Mouse (Mus musculus): ENCODE data around the gene Aars2. TPM values are rescaled to one million over a fixed set of nuclear protein-coding genes. Genes with fewer than 3 reads are reported as not detected.
A peak's percentile ranks its signal among the peaks of the same experiment; 100 is the strongest.

The Aars2 gene
- polyA plus RNA-seq, 1 experiment from 2014 or later, result 25.2 TPM

DNA sequence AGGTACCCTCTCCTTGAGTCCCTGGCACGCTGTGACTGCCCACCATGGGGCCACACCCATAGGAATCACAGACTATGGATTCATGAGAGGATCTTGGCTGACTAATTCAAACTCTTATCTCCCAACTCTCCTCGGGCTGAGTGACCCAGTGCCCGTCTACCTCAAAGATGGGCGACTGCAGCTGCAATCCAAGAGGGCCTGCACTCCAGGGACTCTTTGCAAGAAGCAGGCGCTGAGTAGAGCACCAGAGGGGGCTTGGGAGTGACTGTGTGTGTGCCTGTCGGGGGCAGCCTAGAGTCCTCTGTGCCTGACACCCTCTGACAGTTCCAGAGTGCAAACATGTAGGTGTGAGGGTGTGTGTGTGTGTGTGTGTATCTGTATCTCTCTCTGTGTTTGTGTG is 35.5 kb downstream of the Aars2 start:
- Histone ChIP-seq H3K4me2 (ENCODE audit: low read depth, low read length, severe bottlenecking) (no peak overlapping the region), H3K4me3 (ENCODE audit: low read depth, low read length) (no peak overlapping the region), H3K4me1 (replicated peaks; ENCODE audit: control insufficient read depth, insufficient read depth, low read length) (peaks cover 21% of the 10 kb centered on the region), H3K9me3 (ENCODE audit: control insufficient read depth, low read length) (no peaks in the 10 kb centered on the region), H3K27me3 (ENCODE audit: control insufficient read depth, insufficient read depth, low read length) (peaks cover 40% of the 10 kb centered on the region), H3K27ac (ENCODE audit: low read depth, low read length) (no peak overlapping the region), H3K36me3 (ENCODE audit: control insufficient read depth, insufficient read depth, low read length) (no peaks in the 10 kb centered on the region), H3K9ac (ENCODE audit: low read length) (no peak overlapping the region)
- DNase-seq (ENCODE audit: low spot score) (no peak), ATAC-seq (replicated peaks; ENCODE audit: low FRiP score) (no peak)
- WGBS, result 41% methylated on average over 6 of the region's 6 CpGs

DNA sequence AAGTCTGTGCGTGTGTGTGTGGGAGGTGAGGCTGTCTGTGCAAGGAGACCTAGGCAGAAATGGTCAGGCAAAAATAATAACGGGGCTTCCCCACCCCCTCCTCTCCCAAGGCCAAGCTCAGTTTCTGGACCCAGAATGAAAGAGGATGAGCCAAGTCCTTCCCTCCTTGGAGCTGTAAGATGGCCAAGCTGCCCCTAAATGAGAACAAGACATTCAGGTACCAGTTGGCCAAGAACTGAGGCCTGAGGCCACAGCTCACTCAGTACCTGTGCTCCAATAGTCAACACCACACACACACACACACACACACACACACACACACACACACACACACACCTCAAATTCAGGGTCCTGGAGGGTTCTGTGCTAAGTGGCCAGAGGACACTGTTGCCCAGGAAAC is 36.1 kb downstream of the Aars2 start:
- Histone ChIP-seq H3K27me3 (ENCODE audit: control insufficient read depth, insufficient read depth, low read length) (peaks cover 46% of the 10 kb centered on the region), H3K4me2 (ENCODE audit: low read depth, low read length, severe bottlenecking) (no peak overlapping the region), H3K4me3 (ENCODE audit: low read depth, low read length) (no peak overlapping the region), H3K36me3 (ENCODE audit: control insufficient read depth, insufficient read depth, low read length) (no peaks in the 10 kb centered on the region), H3K9me3 (ENCODE audit: control insufficient read depth, low read length) (no peaks in the 10 kb centered on the region), H3K27ac (ENCODE audit: low read depth, low read length) (no peak overlapping the region), H3K9ac (ENCODE audit: low read length) (no peak overlapping the region), H3K4me1 (replicated peaks; ENCODE audit: control insufficient read depth, insufficient read depth, low read length) (peaks cover 21% of the 10 kb centered on the region)
- DNase-seq (ENCODE audit: low spot score) (no peak), ATAC-seq (replicated peaks; ENCODE audit: low FRiP score) (no peak)
- whole genome bisulfite sequencing, result 81% methylated on average over 2 of the region's 2 CpGs

DNA sequence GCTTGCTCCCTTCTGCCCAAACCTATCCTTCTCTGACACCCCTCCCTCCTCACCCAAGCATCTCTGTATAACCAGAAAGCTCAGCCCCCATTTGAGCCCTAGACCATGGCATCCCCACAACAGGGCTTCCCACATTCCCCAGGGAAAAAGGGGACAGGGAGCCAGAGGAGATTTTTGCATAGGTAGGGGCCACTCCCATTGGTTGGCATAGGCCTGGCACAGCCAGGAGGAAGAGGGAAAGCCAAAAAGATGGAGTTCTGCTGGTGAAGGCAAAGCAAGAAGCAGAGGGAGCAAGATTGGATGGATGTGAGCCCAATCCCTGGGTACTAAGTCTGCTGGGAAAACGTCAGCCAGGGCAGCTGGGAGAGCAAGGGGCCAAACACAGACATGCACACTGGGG is 36.5 kb downstream of the Aars2 start:
- H3K4me1 ChIP-seq (replicated peaks; ENCODE audit: control insufficient read depth, insufficient read depth, low read length), result peaks cover 21% of the 10 kb centered on the region
- 30% methylated on average over 1 of the region's 1 CpGs for WGBS
- H3K9ac ChIP-seq (ENCODE audit: low read length), result no peak overlapping the region
- H3K27me3 ChIP-seq (ENCODE audit: control insufficient read depth, insufficient read depth, low read length), result peaks cover 47% of the 10 kb centered on the region
- DNase-seq (ENCODE audit: low spot score), result no peak
- no peaks in the 10 kb centered on the region for H3K36me3 ChIP-seq (ENCODE audit: control insufficient read depth, insufficient read depth, low read length)
- no peak overlapping the region for H3K27ac ChIP-seq (ENCODE audit: low read depth, low read length)
- ATAC-seq (replicated peaks; ENCODE audit: low FRiP score), result no peak
- no peaks in the 10 kb centered on the region for H3K9me3 ChIP-seq (ENCODE audit: control insufficient read depth, low read length)
- H3K4me3 ChIP-seq (ENCODE audit: low read depth, low read length), result no peak overlapping the region
- H3K4me2 ChIP-seq (ENCODE audit: low read depth, low read length, severe bottlenecking), result no peak overlapping the region

DNA sequence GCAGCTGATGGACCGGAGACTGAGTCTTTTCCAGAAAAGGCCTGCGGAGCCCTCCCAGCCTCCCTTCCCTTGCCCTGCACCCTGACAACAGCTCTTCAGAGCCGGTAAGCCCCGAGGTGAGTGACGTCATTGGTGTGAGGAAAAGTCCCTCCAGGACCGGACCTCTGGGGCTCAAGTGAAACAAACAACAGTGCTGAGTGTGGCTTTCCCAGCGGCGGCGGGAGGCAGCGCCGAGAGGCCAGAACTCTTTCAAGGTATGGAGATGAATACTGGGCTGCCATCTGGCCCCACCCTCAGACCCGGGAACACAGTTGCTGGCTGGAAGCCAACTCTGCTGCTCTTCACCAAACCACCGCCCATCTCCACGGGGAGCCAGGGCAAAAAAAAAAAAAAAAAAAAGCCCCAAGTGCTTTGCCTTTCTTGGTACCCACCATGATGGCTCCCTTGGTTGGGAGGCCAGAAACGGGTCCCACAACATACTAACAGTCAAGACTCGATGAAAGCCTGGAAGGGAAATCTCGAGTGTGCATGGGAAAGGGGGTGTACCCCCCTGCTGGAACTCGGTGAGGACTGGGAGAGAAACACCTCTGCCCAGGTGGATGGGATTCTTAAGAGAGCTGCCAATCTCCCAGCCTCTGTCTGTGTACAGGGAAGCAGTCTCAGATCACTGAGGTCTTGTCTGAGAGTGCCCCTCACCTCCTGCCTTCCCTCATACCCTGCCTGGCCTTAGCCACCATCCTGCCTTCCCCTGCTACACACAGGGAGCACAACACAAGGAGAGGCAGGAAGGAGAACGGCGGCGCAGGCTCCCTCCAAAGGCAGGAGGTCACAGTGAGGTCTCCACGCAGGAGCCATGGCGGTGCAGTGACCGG is 37.6 kb downstream of the Aars2 start:
- no peaks in the 10 kb centered on the region for H3K9me3 ChIP-seq (ENCODE audit: control insufficient read depth, low read length)
- peak overlapping the region; percentile 13; the same call in 1 of the 2 replicates for H3K4me3 ChIP-seq (ENCODE audit: low read depth, low read length)
- H3K27ac ChIP-seq (ENCODE audit: low read depth, low read length), result no peak overlapping the region
- H3K27me3 ChIP-seq (ENCODE audit: control insufficient read depth, insufficient read depth, low read length), result peaks cover 47% of the 10 kb centered on the region
- WGBS, result 5% methylated on average over 24 of the region's 24 CpGs
- DNase-seq (ENCODE audit: low spot score) (peak; percentile 75), ATAC-seq (replicated peaks; ENCODE audit: low FRiP score) (peak; percentile 19; the same call in 1 of the 2 replicates)
- H3K9ac ChIP-seq (ENCODE audit: low read length), result peak overlapping the region; percentile 39
- H3K4me1 ChIP-seq (replicated peaks; ENCODE audit: control insufficient read depth, insufficient read depth, low read length), result peaks cover 21% of the 10 kb centered on the region
- H3K36me3 ChIP-seq (ENCODE audit: control insufficient read depth, insufficient read depth, low read length), result no peaks in the 10 kb centered on the region
- H3K4me2 ChIP-seq (ENCODE audit: low read depth, low read length, severe bottlenecking), result peak overlapping the region; percentile 42; the same call in 1 of the 2 replicates

DNA sequence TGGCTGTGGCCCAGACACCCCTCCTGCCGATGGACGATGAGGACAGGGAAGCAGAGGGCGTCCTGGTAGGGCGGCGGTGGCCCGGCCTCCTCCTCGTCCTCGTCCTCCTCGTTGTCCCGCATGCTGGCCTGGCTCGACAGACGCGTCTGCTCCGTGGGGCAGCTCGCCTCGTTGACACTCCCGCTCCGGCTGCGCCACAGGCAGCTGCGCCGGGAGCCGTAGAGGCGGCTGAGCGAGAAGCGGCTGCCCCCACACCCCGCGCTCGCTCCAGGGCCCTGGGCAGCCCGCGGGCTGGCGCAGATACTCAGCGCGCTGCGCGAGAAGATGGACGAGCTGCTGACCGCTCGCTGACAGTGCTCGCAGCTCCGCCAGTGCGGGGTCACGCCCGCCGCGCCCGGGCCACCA is 38.2 kb downstream of the Aars2 start:
- no peaks in the 10 kb centered on the region for H3K36me3 ChIP-seq (ENCODE audit: control insufficient read depth, insufficient read depth, low read length)
- peak overlapping the region; percentile 13; the same call in 1 of the 2 replicates for H3K4me3 ChIP-seq (ENCODE audit: low read depth, low read length)
- ATAC-seq (replicated peaks; ENCODE audit: low FRiP score) (no peak), DNase-seq (ENCODE audit: low spot score) (no peak)
- H3K4me2 ChIP-seq (ENCODE audit: low read depth, low read length, severe bottlenecking), result peak overlapping the region; percentile 42
- H3K9me3 ChIP-seq (ENCODE audit: control insufficient read depth, low read length), result no peaks in the 10 kb centered on the region
- 2% methylated on average over 46 of the region's 46 CpGs for WGBS
- H3K27ac ChIP-seq (ENCODE audit: low read depth, low read length), result no peak overlapping the region
- peaks cover 21% of the 10 kb centered on the region for H3K4me1 ChIP-seq (replicated peaks; ENCODE audit: control insufficient read depth, insufficient read depth, low read length)
- H3K27me3 ChIP-seq (ENCODE audit: control insufficient read depth, insufficient read depth, low read length), result peaks cover 45% of the 10 kb centered on the region
- peak overlapping the region; percentile 23 for H3K9ac ChIP-seq (ENCODE audit: low read length)

DNA sequence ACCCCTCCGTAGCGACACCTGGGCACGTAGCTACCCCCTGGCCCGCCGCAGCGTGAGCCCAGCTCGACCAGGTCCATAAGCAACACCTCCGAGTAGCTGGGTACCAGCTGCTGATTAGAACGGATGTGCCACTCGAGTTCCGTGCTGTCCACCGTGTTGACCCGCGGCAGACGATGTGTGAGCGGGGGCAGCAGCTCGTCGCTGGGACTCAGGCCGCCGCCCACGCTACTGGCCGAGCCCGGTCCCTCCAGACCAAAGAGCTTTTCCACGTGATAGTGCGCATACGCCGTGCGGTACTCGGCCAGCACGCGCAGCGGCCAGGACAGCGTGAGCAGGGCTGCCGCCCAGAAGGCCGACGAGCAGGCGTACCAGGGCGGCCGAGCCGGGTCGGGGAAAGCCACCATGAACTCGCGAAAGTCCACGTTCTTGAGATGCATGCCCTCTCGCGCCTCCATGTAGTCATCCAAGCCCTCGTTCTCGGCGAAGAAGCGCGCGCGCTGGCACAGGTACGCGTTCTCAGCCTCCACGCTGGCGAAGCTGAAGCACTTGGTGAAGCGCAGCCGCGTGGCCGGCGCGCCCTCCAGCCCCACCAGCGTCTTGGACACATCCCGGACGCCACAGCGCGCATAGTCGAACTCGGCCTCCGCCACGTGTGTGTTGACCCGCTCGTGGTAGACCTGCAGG is 38.8 kb downstream of the Aars2 start:
- Histone ChIP-seq H3K9me3 (ENCODE audit: control insufficient read depth, low read length) (no peaks in the 10 kb centered on the region), H3K4me3 (ENCODE audit: low read depth, low read length) (peak overlapping the region; percentile 13), H3K27ac (ENCODE audit: low read depth, low read length) (no peak overlapping the region), H3K4me1 (replicated peaks; ENCODE audit: control insufficient read depth, insufficient read depth, low read length) (peaks cover 23% of the 10 kb centered on the region), H3K4me2 (ENCODE audit: low read depth, low read length, severe bottlenecking) (peak overlapping the region; percentile 42), H3K36me3 (ENCODE audit: control insufficient read depth, insufficient read depth, low read length) (no peaks in the 10 kb centered on the region), H3K9ac (ENCODE audit: low read length) (peak overlapping the region; percentile 23), H3K27me3 (ENCODE audit: control insufficient read depth, insufficient read depth, low read length) (peaks cover 45% of the 10 kb centered on the region)
- DNase-seq (ENCODE audit: low spot score) (no peak), ATAC-seq (replicated peaks; ENCODE audit: low FRiP score) (no peak)
- 4% methylated on average over 74 of the region's 74 CpGs for WGBS

DNA sequence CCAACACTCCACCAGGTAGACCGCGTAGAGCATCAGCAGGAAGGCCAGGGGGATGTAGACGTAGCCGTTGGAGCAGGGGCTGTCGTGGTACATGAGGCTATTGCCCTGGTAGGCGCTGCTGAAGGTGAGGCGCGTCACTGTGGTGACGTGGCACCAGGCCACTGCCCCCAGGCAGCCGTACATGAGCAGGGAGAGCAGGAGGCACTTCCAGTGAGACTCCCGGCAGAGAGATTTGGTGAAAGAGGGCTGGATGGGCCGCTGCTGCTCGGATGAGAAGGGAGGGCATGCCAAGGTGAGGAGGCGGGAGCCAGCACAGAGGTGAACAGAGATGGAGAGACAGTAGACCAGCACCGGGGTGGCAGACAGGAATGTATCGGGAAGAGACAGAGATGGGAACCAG is 40.3 kb downstream of the Aars2 start:
- peaks cover 25% of the 10 kb centered on the region for H3K4me1 ChIP-seq (replicated peaks; ENCODE audit: control insufficient read depth, insufficient read depth, low read length)
- H3K4me2 ChIP-seq (ENCODE audit: low read depth, low read length, severe bottlenecking), result no peak overlapping the region
- 63% methylated on average over 16 of the region's 16 CpGs for WGBS
- H3K27ac ChIP-seq (ENCODE audit: low read depth, low read length), result no peak overlapping the region
- H3K27me3 ChIP-seq (ENCODE audit: control insufficient read depth, insufficient read depth, low read length), result peaks cover 45% of the 10 kb centered on the region
- no peak overlapping the region for H3K4me3 ChIP-seq (ENCODE audit: low read depth, low read length)
- H3K36me3 ChIP-seq (ENCODE audit: control insufficient read depth, insufficient read depth, low read length), result no peaks in the 10 kb centered on the region
- DNase-seq (ENCODE audit: low spot score), result no peak
- no peak for ATAC-seq (replicated peaks; ENCODE audit: low FRiP score)
- no peak overlapping the region for H3K9ac ChIP-seq (ENCODE audit: low read length)
- no peaks in the 10 kb centered on the region for H3K9me3 ChIP-seq (ENCODE audit: control insufficient read depth, low read length)

DNA sequence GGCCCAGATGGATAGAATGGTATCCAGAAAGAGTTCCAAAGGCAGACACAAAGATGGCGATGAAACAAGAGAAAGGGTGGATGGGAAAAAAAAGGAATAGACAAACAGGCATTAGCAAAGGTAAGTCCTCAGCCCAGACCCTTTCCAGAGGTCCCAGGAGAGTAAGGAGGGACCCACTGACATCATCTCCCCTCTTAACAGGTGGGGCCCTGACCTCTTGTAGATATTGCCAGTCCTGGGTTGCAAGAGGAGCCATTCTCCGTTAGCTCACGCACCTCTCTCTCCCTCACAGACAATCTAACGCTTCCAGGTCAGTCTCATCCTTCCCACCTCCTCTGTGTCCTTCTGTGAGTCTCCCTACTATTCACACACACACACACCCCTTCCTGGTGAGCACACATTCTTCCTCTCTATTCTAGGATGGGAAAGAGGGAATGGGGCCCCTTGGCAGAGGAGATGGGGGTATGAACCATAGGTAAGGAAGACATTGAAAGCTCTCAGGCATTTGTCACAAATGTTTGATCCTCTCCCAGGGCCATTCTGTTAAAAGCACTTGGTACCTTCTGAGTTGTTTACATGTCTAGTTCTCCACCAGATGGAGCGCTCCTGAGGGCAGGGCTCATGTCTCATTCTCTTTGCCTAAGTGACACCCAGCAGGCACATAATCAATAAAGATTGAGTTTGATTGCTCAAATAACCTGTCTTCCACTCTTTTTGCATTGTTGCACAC is 41.0 kb downstream of the Aars2 start:
- peaks cover 45% of the 10 kb centered on the region for H3K27me3 ChIP-seq (ENCODE audit: control insufficient read depth, insufficient read depth, low read length)
- no peak overlapping the region for H3K9ac ChIP-seq (ENCODE audit: low read length)
- H3K27ac ChIP-seq (ENCODE audit: low read depth, low read length), result no peak overlapping the region
- peak overlapping the region; percentile 80; the same call in 1 of the 2 replicates for H3K4me2 ChIP-seq (ENCODE audit: low read depth, low read length, severe bottlenecking)
- H3K9me3 ChIP-seq (ENCODE audit: control insufficient read depth, low read length), result no peaks in the 10 kb centered on the region
- H3K36me3 ChIP-seq (ENCODE audit: control insufficient read depth, insufficient read depth, low read length), result no peaks in the 10 kb centered on the region
- H3K4me3 ChIP-seq (ENCODE audit: low read depth, low read length), result no peak overlapping the region
- WGBS, result 84% methylated on average over 5 of the region's 5 CpGs
- peaks cover 25% of the 10 kb centered on the region for H3K4me1 ChIP-seq (replicated peaks; ENCODE audit: control insufficient read depth, insufficient read depth, low read length)
- DNase-seq (ENCODE audit: low spot score) (no peak), ATAC-seq (replicated peaks; ENCODE audit: low FRiP score) (no peak)
